Mouse (Mus musculus) ovary, adult 18-20 months (tissue): ENCODE results near the gene Hbq1b.

Source experiments
- DNase-seq: peaks from one replicate; pipeline ENCODE4 v3.0.0; 2022; ENCODE audit warnings: low spot score, mixed read lengths

Gene Hbq1b

GRCm38 (mm10) chr11:32300279-32301267 is 13.8 kb downstream of the Hbq1b start:
- DNase-seq = no peak

GRCm38 (mm10) chr11:32301506-32301905 is 14.7 kb downstream of the Hbq1b start:
- DNase-seq = no peak

GRCm38 (mm10) chr11:32302824-32303419 is 16.2 kb downstream of the Hbq1b start:
- DNase-seq = no peak

GRCm38 (mm10) chr11:32303455-32303854 is 16.7 kb downstream of the Hbq1b start:
- DNase-seq = no peak

GRCm38 (mm10) chr11:32307006-32307405 is 20.2 kb downstream of the Hbq1b start:
- DNase-seq = no peak

GRCm38 (mm10) chr11:32309446-32309845 is 22.7 kb downstream of the Hbq1b start:
- DNase-seq = no peak

- DNase-seq = no peak
These were observed 23.2 kb downstream of the Hbq1b start for GRCm38 (mm10) chr11:32309928-32310327.

- DNase-seq = no peak
These were observed 29.2 kb downstream of the Hbq1b start for GRCm38 (mm10) chr11:32316009-32316408.

GRCm38 (mm10) chr11:32320507-32321195 is 33.9 kb downstream of the Hbq1b start:
- no peak for DNase-seq

- no peak for DNase-seq
These were observed 34.4 kb downstream of the Hbq1b start for GRCm38 (mm10) chr11:32321196-32321565.

- DNase-seq = peak; percentile 38
These were observed 37.8 kb downstream of the Hbq1b start for GRCm38 (mm10) chr11:32324609-32325008.

- DNase-seq = no peak
These were observed 44.3 kb downstream of the Hbq1b start for GRCm38 (mm10) chr11:32331075-32331474.

GRCm38 (mm10) chr11:32331861-32332260 is 45.1 kb downstream of the Hbq1b start:
- no peak for DNase-seq

- no peak for DNase-seq
These were observed 46.5 kb downstream of the Hbq1b start for GRCm38 (mm10) chr11:32333235-32333634.

GRCm38 (mm10) chr11:32336435-32336907 is 49.7 kb downstream of the Hbq1b start:
- no peak for DNase-seq
